Mouse (Mus musculus): ENCODE results near the gene Tmem53. TPM values are rescaled to one million over a fixed set of nuclear protein-coding genes. Genes with fewer than 3 reads are reported as not detected.

Tmem53 gene
- total RNA-seq, 2 experiments from 2014 or later: 5.5 to 7.6 TPM

DNA sequence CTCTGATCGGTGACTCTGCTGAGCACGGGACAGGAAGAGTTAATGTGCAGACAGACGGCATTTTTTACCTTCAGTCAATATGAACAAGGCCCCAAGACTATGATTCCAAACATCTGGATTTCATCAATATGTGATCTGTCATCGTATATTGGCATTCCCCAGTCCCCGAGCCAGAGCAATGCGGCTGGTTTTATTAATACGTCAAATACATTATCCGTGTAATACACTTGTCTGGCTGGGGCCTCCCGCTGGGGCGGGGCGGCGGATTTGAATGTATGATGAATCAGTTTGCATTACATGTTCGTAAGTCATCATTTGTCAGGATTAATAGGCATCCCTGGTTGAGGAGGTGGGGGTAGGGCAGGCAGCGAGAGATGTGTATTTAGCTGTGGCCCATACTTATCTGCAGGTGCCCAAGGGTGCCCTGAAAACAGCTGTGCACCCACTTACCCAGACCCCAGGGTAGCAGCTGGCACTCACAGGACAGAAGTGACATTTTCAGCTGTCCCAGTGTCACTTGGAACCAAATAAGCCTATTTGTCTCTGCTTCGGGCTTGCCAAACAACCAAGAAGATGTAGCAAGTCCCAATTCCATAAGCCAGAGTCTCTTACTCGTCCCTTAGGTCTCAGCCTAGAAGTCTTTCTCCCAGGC is 63.2 kb downstream of the Tmem53 start:
- DNase-seq: no peak

DNA sequence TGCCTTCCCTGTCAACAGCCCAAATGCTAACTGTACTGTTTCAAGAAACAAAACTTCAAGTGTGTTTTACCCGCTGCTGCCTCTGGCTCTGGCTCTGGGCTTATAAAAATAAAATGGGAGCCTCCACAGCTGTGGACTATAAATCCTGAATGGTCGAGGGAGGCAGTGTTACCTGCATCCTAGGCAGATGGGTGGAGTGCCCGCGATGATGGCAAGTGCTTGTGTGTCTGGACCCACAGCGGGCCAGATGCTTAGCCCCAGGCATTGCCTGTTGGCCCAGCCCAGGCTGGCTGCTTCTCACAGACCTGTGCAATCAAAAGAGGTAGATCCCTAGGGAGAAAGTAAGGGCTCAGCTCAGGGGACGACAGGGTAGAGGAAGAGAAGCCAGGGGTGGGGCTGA is 65.0 kb downstream of the Tmem53 start:
- DNase-seq: no peak

DNA sequence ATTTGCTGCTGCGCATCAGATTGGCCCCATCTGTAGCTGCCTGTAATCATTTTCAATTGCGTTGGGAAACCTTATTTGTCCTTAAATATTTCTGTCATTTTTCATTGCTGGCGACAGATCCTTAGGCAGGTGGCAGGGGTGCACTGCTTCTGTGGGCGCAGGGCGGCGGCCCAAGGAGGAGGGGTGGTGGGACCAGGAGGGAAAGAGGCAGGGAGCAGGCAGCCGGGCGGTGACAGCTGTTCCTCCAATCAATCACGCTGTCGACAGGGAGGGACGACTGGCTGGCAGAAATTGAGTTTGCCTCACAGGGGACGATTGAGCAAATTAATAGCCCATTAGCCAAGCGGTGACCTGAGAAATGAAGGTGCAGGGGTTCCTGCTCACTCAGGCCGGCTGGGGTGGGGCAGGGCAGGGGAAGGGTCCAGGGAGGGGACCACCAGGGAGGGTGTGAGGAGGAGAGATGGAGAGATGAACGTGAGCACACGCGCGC is 66.0 kb downstream of the Tmem53 start:
- peak; percentile 42 for DNase-seq

Other genes with a start within 250 kb of the Tmem53 start
- 10 to 100 TPM; 23.0 to 24.3 TPM for gene Eif2b3, start 232.5 kb upstream of the Tmem53 start, total RNA-seq (2021)
- 1 to 10 TPM; 4.8 to 9.6 TPM for gene Ptch2, start 155.9 kb upstream of the Tmem53 start, total RNA-seq (2021)
- 1 to 10 TPM; 4.7 to 6.8 TPM for gene Btbd19, start 126.2 kb upstream of the Tmem53 start, total RNA-seq (2021)
- not detected for gene Tctex1d4, start 125.2 kb upstream of the Tmem53 start, total RNA-seq (2021)
- 1 to 10 TPM; 1.8 to 2.6 TPM for gene Plk3, start 118.0 kb upstream of the Tmem53 start, total RNA-seq (2021)
- gene Rps8, start 95.7 kb upstream of the Tmem53 start, total RNA-seq (2021): 1,000 to 10,000 TPM; 1,007 to 1,093 TPM
- 1 to 10 TPM; 3.8 to 6.6 TPM for gene Kif2c, start 69.3 kb upstream of the Tmem53 start, total RNA-seq (2021)
- gene Armh1, start 174 bp downstream of the Tmem53 start, total RNA-seq (2021): under 1 TPM in 1 of 2 experiments, not detected in 1; 0.25 TPM
- 10 to 100 TPM; 48.0 to 54.5 TPM for gene Rnf220, start 245.1 kb downstream of the Tmem53 start, total RNA-seq (2021)